Mouse (Mus musculus) CH12.LX (cell line): ENCODE results near the gene Shq1. TPM values are rescaled to one million over a fixed set of nuclear protein-coding genes. Genes with fewer than 3 reads are reported as not detected.

ENCODE experiments used
- DNase-seq: peaks from one replicate; pipeline ENCODE4 v3.0.0-alpha.2; 2013; ENCODE audit errors: extremely low read depth
- H3K27ac ChIP-seq: 2 replicates; pipeline ENCODE4 v1.5.1; 2012; ENCODE audit warnings: low read depth, mild to moderate bottlenecking, control low read depth, moderate library complexity; ENCODE audit not compliant: insufficient read depth
- H3K27me3 ChIP-seq: replicated peaks from 2 replicates; pipeline ENCODE3; 2012; ENCODE audit warnings: inconsistent platforms
- H3K36me3 ChIP-seq, 2 experiments: replicated peaks in 1 of 2; 2 replicates each; pipeline versions ENCODE3 to v1.6.1; 2012; ENCODE audit warnings: inconsistent platforms in 1 of 2, low read length in 1 of 2, mild to moderate bottlenecking in 1 of 2, mixed read lengths in 1 of 2, moderate library complexity in 1 of 2; ENCODE audit not compliant: control insufficient read depth in 1 of 2, insufficient read depth in 1 of 2
- H3K4me1 ChIP-seq, 2 experiments: 2 replicates each; pipeline ENCODE4 v1.6.1; 2012; ENCODE audit warnings: inconsistent platforms in 1 of 2, moderate library complexity in 1 of 2; ENCODE audit not compliant: insufficient read depth in 2 of 2, control insufficient read depth in 1 of 2
- H3K4me2 ChIP-seq: 2 replicates; pipeline ENCODE4 v1.6.1; 2012; ENCODE audit warnings: low read depth, mild to moderate bottlenecking, control low read depth; ENCODE audit not compliant: poor library complexity, insufficient read depth, severe bottlenecking
- H3K4me3 ChIP-seq, 3 experiments: fragments of 150-350 bp in 1 of 3; sonication (generic) in 1 of 3; replicated peaks in 1 of 3; 2 replicates each; pipeline versions ENCODE3 to v1.5.1; 2011 to 2012; ENCODE audit warnings: low read depth in 2 of 3, low read length in 2 of 3, mild to moderate bottlenecking in 2 of 3, moderate library complexity in 2 of 3, control low read depth in 1 of 3, improper control_type of control experiment in 1 of 3, inconsistent platforms in 1 of 3, mixed read lengths in 1 of 3; ENCODE audit not compliant: poor library complexity in 1 of 3
- H3K79me2 ChIP-seq: replicated peaks from 2 replicates; pipeline ENCODE4 v1.6.1; 2012; ENCODE audit warnings: mild to moderate bottlenecking, moderate library complexity; ENCODE audit not compliant: control insufficient read depth, poor library complexity, insufficient read depth, severe bottlenecking; ENCODE audit errors: extremely low read depth
- H3K9ac ChIP-seq: 2 replicates; pipeline ENCODE4 v1.6.1; 2012; ENCODE audit warnings: low read depth, mild to moderate bottlenecking, control low read depth, moderate library complexity; ENCODE audit not compliant: insufficient read depth
- H3K9me3 ChIP-seq: replicated peaks from 2 replicates; pipeline ENCODE3; 2012; ENCODE audit warnings: low read length, inconsistent platforms, mixed read lengths
- CHD2 ChIP-seq: IDR thresholded peaks from 2 replicates; pipeline ENCODE4 v1.6.1; 2011; ENCODE audit warnings: low read length, improper control_type of control experiment
- ELF1 ChIP-seq: IDR thresholded peaks from 2 replicates; pipeline ENCODE4 v1.6.1; 2014; ENCODE audit warnings: low read depth, mild to moderate bottlenecking, inconsistent platforms, low read length, improper control_type of control experiment
- ETS1 ChIP-seq: conservative IDR thresholded peaks from 2 replicates; pipeline ENCODE4 v1.6.1; 2012; ENCODE audit warnings: low read depth, mild to moderate bottlenecking, inconsistent platforms, low read length, improper control_type of control experiment, moderate library complexity
- MAX ChIP-seq: IDR thresholded peaks from 2 replicates; pipeline ENCODE4 v1.6.1; 2011; ENCODE audit warnings: low read length, improper control_type of control experiment
- MAZ ChIP-seq: IDR thresholded peaks from 2 replicates; pipeline ENCODE4 v1.6.1; 2012; ENCODE audit warnings: low read depth, mild to moderate bottlenecking, inconsistent platforms, low read length, improper control_type of control experiment, moderate library complexity
- MEF2A ChIP-seq: IDR thresholded peaks from 2 replicates; pipeline ENCODE4 v1.6.1; 2014; ENCODE audit warnings: low read depth, mild to moderate bottlenecking, inconsistent platforms, low read length, improper control_type of control experiment, borderline replicate concordance
- MXI1 ChIP-seq: IDR thresholded peaks from 2 replicates; pipeline ENCODE4 v1.6.1; 2011; ENCODE audit warnings: mild to moderate bottlenecking, low read depth, low read length, improper control_type of control experiment
- NELFE ChIP-seq: IDR thresholded peaks from 2 replicates; pipeline ENCODE4 v1.6.1; 2011; ENCODE audit warnings: low read depth, low read length, improper control_type of control experiment
- NRF1 ChIP-seq: IDR thresholded peaks from 2 replicates; pipeline ENCODE4 v1.6.1; 2014; ENCODE audit warnings: low read depth, mild to moderate bottlenecking, inconsistent platforms, low read length, improper control_type of control experiment, moderate library complexity
- PAX5 ChIP-seq: IDR thresholded peaks from 2 replicates; pipeline ENCODE4 v1.6.1; 2012; ENCODE audit warnings: low read length, inconsistent platforms, mixed read lengths
- SIN3A ChIP-seq: IDR thresholded peaks from 2 replicates; pipeline ENCODE4 v1.6.1; 2012; ENCODE audit warnings: low read length, improper control_type of control experiment, inconsistent platforms
- SMC3 ChIP-seq: IDR thresholded peaks from 2 replicates; pipeline ENCODE4 v1.6.1; 2011; ENCODE audit warnings: low read depth, low read length, improper control_type of control experiment
- TBP ChIP-seq: conservative IDR thresholded peaks from 2 replicates; pipeline ENCODE4 v1.6.1; 2011; ENCODE audit warnings: low read depth, low read length, improper control_type of control experiment
- TCF12 ChIP-seq: IDR thresholded peaks from 2 replicates; pipeline ENCODE4 v1.6.1; 2014; ENCODE audit warnings: low read depth, mild to moderate bottlenecking, inconsistent platforms, low read length, improper control_type of control experiment
- USF1 ChIP-seq: IDR thresholded peaks from 2 replicates; pipeline ENCODE4 v1.6.1; 2014; ENCODE audit warnings: low read depth, mild to moderate bottlenecking, inconsistent platforms, low read length, improper control_type of control experiment
- USF2 ChIP-seq: conservative IDR thresholded peaks from 2 replicates; pipeline ENCODE4 v1.6.1; 2011; ENCODE audit warnings: low read depth, low read length, improper control_type of control experiment
- dilution Hi-C: fragments of 300-500 bp; cut with MboI; formaldehyde crosslinking; loops from 2 replicates; pipeline ENCODE4 v1.14.3; 2020; ENCODE audit warnings: low sequenced_read_pairs; ENCODE audit not compliant: extremely low pct_unique_long_range_greater_than_20kb, extremely low pct_ligation_motif_present
- in situ Hi-C: fragments of 300-500 bp; cut with MboI; formaldehyde crosslinking; loops from 3 replicates; pipeline ENCODE4 v1.14.3; 2019; ENCODE audit warnings: low sequenced_read_pairs, low pct_ligation_motif_present, low pct_unique_long_range_greater_than_20kb, mixed read lengths
- polyA plus RNA-seq: library from polyadenylated mRNA; unstranded; fragments of >175 nt; gene quantifications from 2 replicates; pipeline ENCODE4 v1.2.1, GENCODE M21; 2012; ENCODE audit warnings: low read depth; ENCODE audit not compliant: insufficient read length
- total RNA-seq, 2 experiments: library from RNA; depleted of rRNA; stranded (reverse); fragments of 300-350 nt in 1 of 2; fragments of >200 nt in 1 of 2; gene quantifications; 2 replicates each; pipeline ENCODE4 v1.2.3; 2012 to 2014

The Shq1 gene
- total and polyA plus RNA-seq, 3 experiments = 26.6 to 32.3 (median 32.3) TPM

DNA sequence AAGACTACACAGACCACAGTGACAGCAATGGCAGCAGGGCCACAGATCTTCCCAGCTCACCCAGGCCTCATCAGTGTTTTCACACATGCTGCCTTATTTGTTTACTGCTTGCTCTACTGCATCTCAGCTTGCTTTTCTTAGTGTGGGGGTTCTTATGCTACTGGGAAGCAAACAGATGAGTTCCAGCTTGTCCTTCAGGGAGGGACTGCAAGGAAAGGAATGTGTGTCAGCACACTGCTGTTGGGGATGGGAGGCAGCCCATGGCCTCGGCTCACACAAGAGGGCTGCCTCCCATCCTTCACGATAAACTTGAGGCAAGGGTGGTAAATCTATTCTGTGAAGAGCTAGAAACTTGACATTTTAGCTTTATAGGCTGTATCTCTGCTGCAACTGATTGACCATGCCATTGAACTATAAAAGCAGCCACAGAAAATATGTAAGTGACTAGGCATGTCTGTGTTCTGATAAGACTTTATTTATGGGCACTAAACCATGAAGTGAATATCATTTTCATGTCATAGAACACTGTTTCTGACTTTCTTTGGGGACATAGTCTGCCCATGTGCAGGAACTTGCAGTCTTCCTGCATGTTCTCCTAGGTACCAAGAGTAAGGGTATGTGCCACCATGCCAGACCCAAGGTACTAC is 48.0 kb downstream of the Shq1 start:
- TF ChIP-seq SMC3 (no peak), TCF12 (no peak), PAX5 (no peak), NELFE (no peak), MAX (no peak), MAZ (no peak), MEF2A (no peak), ETS1 (no peak)
- Histone ChIP-seq H3K9ac (no peak overlapping the region), H3K9me3 (no peaks in the 10 kb centered on the region), H3K4me2 (no peak overlapping the region), H3K27me3 (no peaks in the 10 kb centered on the region), H3K4me3 (no peak overlapping the region), H3K4me1 (peaks cover 0 to 7% of the 10 kb centered on the region in 2 experiments; a peak in 1 of 4 replicates), H3K27ac (no peak overlapping the region), H3K79me2 (no peaks in the 10 kb centered on the region), H3K36me3 (peaks cover 11 to 69% of the 10 kb centered on the region in 2 experiments)
- DNase-seq = no peak
- dilution Hi-C loops = no loop called here
- in situ Hi-C loops = no loop called here

DNA sequence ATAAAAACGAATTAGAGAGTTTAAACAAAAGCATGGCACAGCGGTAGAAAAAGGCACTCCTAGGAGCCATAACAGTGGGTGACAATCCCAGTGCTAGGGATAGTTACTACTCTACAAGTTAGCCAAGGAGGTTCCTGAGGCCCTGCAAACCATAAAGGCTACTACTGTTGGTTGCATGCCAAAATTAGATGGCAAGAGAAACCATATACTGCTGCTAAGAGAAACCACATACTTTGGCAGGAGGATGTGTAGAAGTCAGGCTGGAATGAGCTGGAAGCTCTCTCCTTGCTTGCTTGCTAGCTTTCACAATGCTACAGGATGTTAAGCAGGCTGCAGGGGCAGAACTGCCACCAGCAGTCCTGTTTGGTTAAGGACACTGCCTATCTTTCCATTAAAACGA is 50.5 kb downstream of the Shq1 start:
- peaks cover 0 to 15% of the 10 kb centered on the region in 2 experiments; a peak in 1 of 4 replicates for H3K4me1 ChIP-seq
- H3K36me3 ChIP-seq = peaks cover 8 to 52% of the 10 kb centered on the region in 2 experiments
- no peak for TF ChIP-seq CHD2
- TF ChIP-seq ETS1 = no peak
- no peak for TF ChIP-seq TBP
- TF ChIP-seq SMC3 = no peak
- no peak for TF ChIP-seq NRF1
- TF ChIP-seq USF1 = no peak
- TF ChIP-seq MAX = no peak
- no peak for TF ChIP-seq USF2
- TF ChIP-seq ELF1 = no peak
- no peak for TF ChIP-seq SIN3A
- no peak for TF ChIP-seq NELFE
- no peak for TF ChIP-seq MAZ
- TF ChIP-seq MXI1 = no peak
- no peaks in the 10 kb centered on the region for H3K27me3 ChIP-seq
- H3K9ac ChIP-seq = no peak overlapping the region
- no peak overlapping the region for H3K27ac ChIP-seq
- no peaks in the 10 kb centered on the region for H3K9me3 ChIP-seq
- in situ Hi-C loops = no loop called here
- H3K4me2 ChIP-seq = no peak overlapping the region
- dilution Hi-C loops = no loop called here
- DNase-seq = no peak
- no peaks in the 10 kb centered on the region for H3K79me2 ChIP-seq
- H3K4me3 ChIP-seq = no peak overlapping the region
